Mouse (Mus musculus) heart, adult 2 months (tissue): ENCODE data around the gene Olfr716. TPM values are rescaled to one million over a fixed set of nuclear protein-coding genes. Genes with fewer than 3 reads are reported as not detected.
"Not testable (repeated sequence)": the region's sequence is repeated elsewhere in the genome, so short reads cannot be mapped to it uniquely, and the experiment has no call there.

Experiments used
- DNase-seq, 2 experiments: peaks; one replicate each; pipeline ENCODE4 v3.0.0; 2021
- H3K27ac ChIP-seq: fragments of 200-600 bp; 2 replicates; pipeline ENCODE4 v1.8.1; 2022
- H3K27me3 ChIP-seq: fragments of 200-500 bp; 2 replicates; pipeline ENCODE4 v1.6.1; 2012; ENCODE audit warnings: mild to moderate bottlenecking, low read length, inconsistent platforms, mixed read lengths; ENCODE audit not compliant: control insufficient read depth, insufficient read depth
- H3K36me3 ChIP-seq: fragments of 200-500 bp; 2 replicates; pipeline ENCODE4 v1.6.1; 2012; ENCODE audit warnings: low read length, inconsistent platforms; ENCODE audit not compliant: control insufficient read depth, insufficient read depth
- H3K4me1 ChIP-seq: fragments of 200-500 bp; 2 replicates; pipeline ENCODE4 v1.6.1; 2011; ENCODE audit warnings: low read length; ENCODE audit not compliant: control insufficient read depth, insufficient read depth
- H3K4me3 ChIP-seq: fragments of 200-600 bp; 2 replicates; pipeline ENCODE4 v1.8.1; 2022
- H3K79me2 ChIP-seq: fragments of 200-500 bp; replicated peaks from 2 replicates; pipeline ENCODE4 v1.6.1; 2012; ENCODE audit warnings: mild to moderate bottlenecking, inconsistent platforms, low read length, moderate library complexity, mixed read lengths; ENCODE audit not compliant: control insufficient read depth, insufficient read depth
- H3K9ac ChIP-seq: fragments of 200-500 bp; 2 replicates; pipeline ENCODE4 v1.6.1; 2012; ENCODE audit warnings: low read depth, mild to moderate bottlenecking, control low read depth, inconsistent platforms, low read length, mixed read lengths
- CTCF ChIP-seq: fragments of 200-600 bp; IDR thresholded peaks from 2 replicates; pipeline ENCODE4 v1.8.1; 2022; ENCODE audit warnings: antibody characterized with exemption, mild to moderate bottlenecking, moderate library complexity
- EP300 ChIP-seq: fragments of 200-500 bp; IDR thresholded peaks from 2 replicates; pipeline ENCODE4 v1.6.1; 2011; ENCODE audit warnings: low read depth, low read length, control low read depth; ENCODE audit not compliant: insufficient read depth
- POLR2A ChIP-seq: fragments of 200-500 bp; IDR thresholded peaks from 2 replicates; pipeline ENCODE4 v1.6.1; 2011; ENCODE audit warnings: mild to moderate bottlenecking, low read depth, low read length, control low read depth; ENCODE audit not compliant: insufficient read depth
- WGBS: fragments of 180-500 bp; shearing (Covaris S2); methylation state at CpG from one replicate; pipeline ENCODE4 v1.1.7; 2018; 5-methylcytosine and 5-hydroxymethylcytosine counted together
- intact Hi-C: fragments of 180-260 bp; cut with DNase I; formaldehyde crosslinking; loops from one replicate; pipeline ENCODE4 v1.15.1; 2025
- long read RNA-seq: library from polyadenylated mRNA; stranded (forward); transcript quantifications from one replicate; pipeline ENCODE4 v2.0.0, GENCODE M21; 2021
- polyA plus RNA-seq: library from polyadenylated mRNA; depleted of rRNA; stranded (reverse); fragments of >200 nt; gene quantifications from 2 replicates; pipeline ENCODE4 v1.2.3, GENCODE M21; 2012; rRNA removed
- total RNA-seq, 2 experiments: library from RNA; stranded (reverse); gene quantifications; 2 replicates each; pipeline ENCODE4 v1.2.3; 2021

The Olfr716 gene
- total RNA-seq (not detected), polyA plus RNA-seq (not detected in 2 replicates)
- long read RNA-seq = 0 reads

GRCm38 (mm10) chr7:107138027-107138426 lies at the start of gene Olfr716:
TSS of gene Olfr716 (plus strand) at chr7:107138327.
- WGBS = 46% methylated on average over 2 of the region's 2 CpGs
- intact Hi-C loops = not testable (repeated sequence)

DNA sequence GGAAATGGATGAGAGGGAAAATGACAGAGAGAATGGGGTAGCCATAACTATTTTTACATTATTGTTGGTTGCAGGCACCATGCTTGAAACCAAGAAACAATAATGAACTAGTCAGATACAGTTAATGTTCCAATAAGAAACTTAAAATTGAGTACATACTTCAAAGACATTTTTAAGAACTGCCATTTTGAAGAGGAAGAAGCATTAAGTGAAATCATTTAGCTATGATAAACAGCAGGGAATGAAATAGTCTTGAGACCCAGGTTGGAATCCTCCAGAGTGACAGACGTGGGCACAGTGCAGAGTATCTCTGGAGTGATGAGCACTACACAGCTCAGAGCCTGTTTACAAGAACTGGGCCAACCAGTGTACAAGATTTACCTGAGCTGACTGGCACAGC lies 45.2 kb upstream of the Olfr716 start, which contains the start of gene Olfr17:
Olfr17 (plus strand) TSS at position 301 of the 400 bp plus-strand sequence.
- WGBS = 26% methylated on average over 1 of the region's 1 CpGs
- H3K36me3 ChIP-seq = no peaks in the 10 kb centered on the region
- no peak within 1 kb of the TSS for H3K4me3 ChIP-seq
- no peaks in the 10 kb centered on the region for H3K4me1 ChIP-seq
- intact Hi-C loops = no loop called here
- no peak within 1 kb of the TSS for H3K27ac ChIP-seq
- no peak within 1 kb of the TSS for H3K9ac ChIP-seq
- no peak for TF ChIP-seq CTCF
- TF ChIP-seq POLR2A = no peak
- TF ChIP-seq EP300 = no peak
- no peaks in the 10 kb centered on the region for H3K27me3 ChIP-seq
- DNase-seq = no peak
- H3K79me2 ChIP-seq = no peaks in the 10 kb centered on the region

More at GRCm38 (mm10) chr7:107138027-107138426, at the start of gene Olfr716:
- H3K27ac ChIP-seq, H3K79me2 ChIP-seq, H3K36me3 ChIP-seq, H3K4me1 ChIP-seq, DNase-seq, H3K9ac ChIP-seq, H3K27me3 ChIP-seq, H3K4me3 ChIP-seq: not testable (repeated sequence)

DNA sequence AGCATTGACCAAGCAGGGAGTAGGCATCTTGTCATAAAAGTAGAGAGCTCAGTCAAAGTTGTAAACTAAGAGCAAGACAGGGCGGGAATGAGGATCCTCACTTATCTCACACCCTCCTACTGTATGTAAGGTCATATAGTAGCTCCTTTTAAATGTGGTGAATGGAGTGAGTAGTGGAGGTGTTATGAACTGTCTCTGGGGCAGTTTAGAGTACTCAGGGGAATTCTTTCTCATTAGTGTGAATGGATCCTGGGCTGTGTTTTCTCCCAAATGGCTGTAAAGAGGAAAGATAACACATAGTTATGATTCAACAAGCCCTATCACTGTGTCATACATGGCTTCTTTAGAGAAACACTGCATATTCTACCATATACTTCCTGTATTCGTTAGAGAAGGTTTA lies 27.9 kb upstream of the Olfr716 start, which contains the start of gene Olfr715b:
Olfr715b (minus strand) TSS at position 101 of the 400 bp plus-strand sequence.
- H3K27ac ChIP-seq, H3K4me3 ChIP-seq, DNase-seq, intact Hi-C loops, H3K9ac ChIP-seq, H3K4me1 ChIP-seq, H3K36me3 ChIP-seq, H3K27me3 ChIP-seq, H3K79me2 ChIP-seq: not testable (repeated sequence)
- 65% methylated on average over 2 of the region's 2 CpGs for WGBS

- H3K9ac ChIP-seq, H3K27me3 ChIP-seq, H3K4me1 ChIP-seq, DNase-seq, H3K4me3 ChIP-seq, intact Hi-C loops, H3K79me2 ChIP-seq, H3K27ac ChIP-seq, H3K36me3 ChIP-seq: not testable (repeated sequence)
- 73% methylated on average over 3 of the region's 3 CpGs for WGBS
These were observed 7.1 kb upstream of the Olfr716 start, which contains the start of gene Olfr715 for GRCm38 (mm10) chr7:107130983-107131382. TSS of gene Olfr715 (minus strand) at chr7:107131083.

GRCm38 (mm10) chr7:107166690-107167089 lies 28.6 kb downstream of the Olfr716 start, which contains the start of gene Nlrp14:
TSS of gene Nlrp14 (plus strand) at chr7:107166990.
- intact Hi-C loops = no loop called here
- no peaks in the 10 kb centered on the region for H3K36me3 ChIP-seq
- no peak for DNase-seq
- H3K4me3 ChIP-seq = no peak within 1 kb of the TSS
- H3K79me2 ChIP-seq = no peaks in the 10 kb centered on the region
- H3K27ac ChIP-seq = no peak within 1 kb of the TSS
- WGBS = 75% methylated on average over 10 of the region's 10 CpGs
- H3K4me1 ChIP-seq = no peaks in the 10 kb centered on the region
- no peaks in the 10 kb centered on the region for H3K27me3 ChIP-seq
- H3K9ac ChIP-seq = no peak within 1 kb of the TSS
- TF ChIP-seq POLR2A (no peak), EP300 (no peak), CTCF (no peak)

- no peak for TF ChIP-seq CTCF
- TF ChIP-seq EP300 = no peak
- no peak for TF ChIP-seq POLR2A
- WGBS = 34% methylated on average over 2 of the region's 2 CpGs
- H3K36me3 ChIP-seq = no peaks in the 10 kb centered on the region
- H3K4me1 ChIP-seq = no peaks in the 10 kb centered on the region
- no peak overlapping the region for H3K4me3 ChIP-seq
- H3K27ac ChIP-seq = no peak overlapping the region
- no peaks in the 10 kb centered on the region for H3K79me2 ChIP-seq
- no peaks in the 10 kb centered on the region for H3K27me3 ChIP-seq
- H3K9ac ChIP-seq = no peak overlapping the region
- intact Hi-C loops = no loop called here
- DNase-seq = no peak
These were observed 42.3 kb downstream of the Olfr716 start for GRCm38 (mm10) chr7:107180406-107180805.

Other genes with a start within 250 kb of the Olfr716 start
- not detected for gene Olfr707, start 237.1 kb upstream of the Olfr716 start, total RNA-seq
- gene Olfr707, start 237.1 kb upstream of the Olfr716 start, polyA plus RNA-seq = not detected in 2 replicates
- gene Olfr1532-ps1, start 230.3 kb upstream of the Olfr716 start, total RNA-seq = not detected
- not detected in 2 replicates for gene Olfr1532-ps1, start 230.3 kb upstream of the Olfr716 start, polyA plus RNA-seq
- not detected for gene Olfr709-ps1, start 206.1 kb upstream of the Olfr716 start, total RNA-seq
- gene Olfr709-ps1, start 206.1 kb upstream of the Olfr716 start, polyA plus RNA-seq = not detected in 2 replicates
- gene Olfr710, start 190.0 kb upstream of the Olfr716 start, total RNA-seq = not detected
- not detected in 2 replicates for gene Olfr710, start 190.0 kb upstream of the Olfr716 start, polyA plus RNA-seq
- gene Olfr6, start 174.4 kb upstream of the Olfr716 start, total RNA-seq = not detected
- gene Olfr6, start 174.4 kb upstream of the Olfr716 start, polyA plus RNA-seq = not detected in 2 replicates
- not detected for gene Olfr711, start 162.9 kb upstream of the Olfr716 start, total RNA-seq
- not detected in 2 replicates for gene Olfr711, start 162.9 kb upstream of the Olfr716 start, polyA plus RNA-seq
- gene Olfr2, start 132.3 kb upstream of the Olfr716 start, total RNA-seq = not detected
- not detected in 2 replicates for gene Olfr2, start 132.3 kb upstream of the Olfr716 start, polyA plus RNA-seq
- not detected for gene Olfr713, start 107.2 kb upstream of the Olfr716 start, total RNA-seq
- not detected in 2 replicates for gene Olfr713, start 107.2 kb upstream of the Olfr716 start, polyA plus RNA-seq
- gene Olfr714, start 67.3 kb upstream of the Olfr716 start, total RNA-seq = not detected
- gene Olfr714, start 67.3 kb upstream of the Olfr716 start, polyA plus RNA-seq = not detected in 2 replicates
- not detected for gene Olfr17, start 45.1 kb upstream of the Olfr716 start, total RNA-seq
- not detected in 2 replicates for gene Olfr17, start 45.1 kb upstream of the Olfr716 start, polyA plus RNA-seq
- gene Olfr715b, start 28.0 kb upstream of the Olfr716 start, total RNA-seq = not detected
- not detected in 2 replicates for gene Olfr715b, start 28.0 kb upstream of the Olfr716 start, polyA plus RNA-seq
- gene Olfr715, start 7.2 kb upstream of the Olfr716 start, total RNA-seq = not detected
- not detected in 2 replicates for gene Olfr715, start 7.2 kb upstream of the Olfr716 start, polyA plus RNA-seq
- not detected for gene Nlrp14, start 28.7 kb downstream of the Olfr716 start, total RNA-seq
- not detected in 2 replicates for gene Nlrp14, start 28.7 kb downstream of the Olfr716 start, polyA plus RNA-seq
- not detected for gene Rbmxl2, start 71.1 kb downstream of the Olfr716 start, total RNA-seq
- gene Rbmxl2, start 71.1 kb downstream of the Olfr716 start, polyA plus RNA-seq = not detected in 2 replicates
- not detected for gene Syt9, start 232.4 kb downstream of the Olfr716 start, total RNA-seq
- gene Syt9, start 232.4 kb downstream of the Olfr716 start, polyA plus RNA-seq = 0.09 TPM in 1 of 2 replicates, not detected in the other